Mouse (Mus musculus) spleen, adult 2 months (tissue): ENCODE measurements around the gene Cdh4.

Source experiments
- CTCF ChIP-seq: fragments of 200-500 bp; IDR thresholded peaks from 2 replicates; pipeline ENCODE4 v1.5.1; 2011; ENCODE audit warnings: mild to moderate bottlenecking, inconsistent platforms; ENCODE audit not compliant: insufficient read depth, insufficient read length, insufficient replicate concordance; ENCODE audit errors: extremely low read depth
- POLR2A ChIP-seq: fragments of 200-500 bp; IDR thresholded peaks from 2 replicates; pipeline ENCODE4 v1.6.1; 2011; ENCODE audit warnings: low read depth, low read length, inconsistent platforms

- TF ChIP-seq CTCF (no peak), POLR2A (no peak)
Measured at GRCm38 (mm10) chr2:179729802-179730201, 287.6 kb downstream of the Cdh4 start.
